Mouse (Mus musculus) urinary bladder, postnatal 36 days (tissue): ENCODE measurements around the gene Pex5l.
A peak's percentile ranks its signal among the peaks of the same experiment; 100 is the strongest.

Experiments used
- DNase-seq, 2 experiments: peaks; one replicate each; pipeline ENCODE4 v3.0.0; 2022; ENCODE audit warnings: low spot score in 2 of 2, mixed read lengths in 1 of 2

Pex5l gene

GRCm38 (mm10) chr3:33063590-33063989 is 79.5 kb downstream of the Pex5l start:
- no peak for DNase-seq

GRCm38 (mm10) chr3:33061428-33061827 is 81.6 kb downstream of the Pex5l start:
- DNase-seq: no peak

GRCm38 (mm10) chr3:33061016-33061415 is 82.0 kb downstream of the Pex5l start:
- DNase-seq: no peak

GRCm38 (mm10) chr3:33060343-33060937 is 82.6 kb downstream of the Pex5l start:
- DNase-seq: no peak

GRCm38 (mm10) chr3:33048304-33048703 is 94.7 kb downstream of the Pex5l start:
- no peak for DNase-seq

GRCm38 (mm10) chr3:33044799-33045106 is 98.3 kb downstream of the Pex5l start:
- DNase-seq: no peak

- peak in 1 of 2 experiments; percentile 8 for DNase-seq
Measured at GRCm38 (mm10) chr3:33043896-33044798, 98.9 kb downstream of the Pex5l start.

GRCm38 (mm10) chr3:33024566-33024965 is 118.5 kb downstream of the Pex5l start:
- no peak for DNase-seq

GRCm38 (mm10) chr3:33003901-33004300 is 139.1 kb downstream of the Pex5l start:
- DNase-seq: no peak

- DNase-seq: no peak
Measured at GRCm38 (mm10) chr3:33001769-33002168, 141.3 kb downstream of the Pex5l start.

- DNase-seq: no peak
Measured at GRCm38 (mm10) chr3:33000383-33001015, 142.5 kb downstream of the Pex5l start.

- no peak for DNase-seq
Measured at GRCm38 (mm10) chr3:32991713-32992575, 151.1 kb downstream of the Pex5l start.

GRCm38 (mm10) chr3:32987806-32988205 is 155.2 kb downstream of the Pex5l start:
- no peak for DNase-seq

GRCm38 (mm10) chr3:32985141-32985540 is 157.9 kb downstream of the Pex5l start:
- no peak for DNase-seq

- no peak for DNase-seq
Measured at GRCm38 (mm10) chr3:32979981-32980380, 163.1 kb downstream of the Pex5l start.

GRCm38 (mm10) chr3:32979238-32979637 is 163.8 kb downstream of the Pex5l start:
- no peak for DNase-seq

- no peak for DNase-seq
Measured at GRCm38 (mm10) chr3:32970257-32970656, 172.8 kb downstream of the Pex5l start.

GRCm38 (mm10) chr3:32968671-32969425 is 174.2 kb downstream of the Pex5l start:
- no peak for DNase-seq

GRCm38 (mm10) chr3:32965528-32965927 is 177.5 kb downstream of the Pex5l start:
- no peak for DNase-seq

GRCm38 (mm10) chr3:32961494-32961893 is 181.6 kb downstream of the Pex5l start:
- DNase-seq: no peak

GRCm38 (mm10) chr3:32951382-32951781 is 191.7 kb downstream of the Pex5l start:
- no peak for DNase-seq
